Mouse (Mus musculus) cortical plate, adult 2 months (tissue): ENCODE data around the gene Nkx2-9.

Source experiments
- CTCF ChIP-seq: fragments of 200-500 bp; IDR thresholded peaks from 2 replicates; pipeline ENCODE4 v1.5.1; 2011; ENCODE audit warnings: mild to moderate bottlenecking, control low read depth, low read length; ENCODE audit not compliant: insufficient read depth; ENCODE audit errors: extremely low read depth
- POLR2A ChIP-seq: fragments of 200-500 bp; IDR thresholded peaks from 2 replicates; pipeline ENCODE4 v1.6.1; 2011; ENCODE audit warnings: mild to moderate bottlenecking, low read length, control low read depth; ENCODE audit not compliant: insufficient read depth; ENCODE audit errors: extremely low read depth

GRCm38 (mm10) chr12:56610851-56611250 lies 2.2 kb downstream of the Nkx2-9 start:
- TF ChIP-seq POLR2A (no peak), CTCF (no peak)
